18 mouse cellular contexts compared by ENCODE assay signal in genomic region chr7:142630691-142631090, GRCm38 (mm10). TPM values are rescaled to one million over a fixed set of nuclear protein-coding genes. Genes with fewer than 3 reads are reported as not detected.
DNase-seq lines count a peak whose midpoint lies in the region; ATAC-seq and TF ChIP-seq lines count a peak whose summit lies in the region.
"Had no signal": no experiment of that assay in that cellular context is flagged by ENCODE, and none has a peak within 500 bp of the region (broad histone marks: within the 10 kb centered on the region; RNA-seq: fewer than 3 reads in every experiment).

No protein-coding gene starts in this region.

- intact Hi-C loops in left cerebral cortex, postnatal 36 days (cut with DNase I) = no loop called here

- no peaks in the 10 kb centered on the region for H3K9me3 ChIP-seq in forebrain, embryonic 15.5 days
- H3K9me3 ChIP-seq: heart, embryonic 15.5 days; hindbrain, embryonic 12.5 days; liver, embryonic 13.5 days had no signal

- peak; percentile 52; the same call in 1 of the 2 replicates for ATAC-seq in cerebellum, adult (ENCODE audit: insufficient number of reproducible peaks, low FRiP score, low TSS enrichment)
- no peak for ATAC-seq in forebrain, embryonic 15.5 days (replicated peaks)
- ATAC-seq: CD4-positive, CD25-positive, alpha-beta regulatory T cell, adult 4 months; intestine, embryonic 16.5 days had no signal

- no peak overlapping the region for H3K27ac ChIP-seq in kidney, adult 2 months (ENCODE audit: insufficient read depth, low read depth, low read length)
- H3K27ac ChIP-seq in forebrain, embryonic 15.5 days (replicated peaks) = no peak overlapping the region
- H3K27ac ChIP-seq: heart, embryonic 15.5 days; hindbrain, embryonic 12.5 days; liver, embryonic 13.5 days had no signal

- H3K4me1 ChIP-seq in kidney, adult 2 months (ENCODE audit: control insufficient read depth, insufficient read depth, low read length) = no peaks in the 10 kb centered on the region
- no peaks in the 10 kb centered on the region for H3K4me1 ChIP-seq in forebrain, embryonic 15.5 days
- H3K4me1 ChIP-seq: heart, embryonic 15.5 days; hindbrain, embryonic 12.5 days; liver, embryonic 13.5 days had no signal

- no peak for TF ChIP-seq CTCF in kidney, adult 2 months (conservative IDR thresholded peaks at IDR 0.05; ENCODE audit: insufficient read depth, insufficient read length, low read depth, low read length)

- H3K4me2 ChIP-seq in forebrain, embryonic 15.5 days (replicated peaks) = no peak overlapping the region
- H3K4me2 ChIP-seq: heart, embryonic 15.5 days; hindbrain, embryonic 12.5 days; liver, embryonic 13.5 days had no signal

- WGBS in kidney, adult 2 months = 69% methylated on average over 10 of the region's 10 CpGs
- 81% methylated on average over 10 of the region's 10 CpGs for WGBS in forebrain, embryonic 15.5 days

- no peak for TF ChIP-seq POLR2A in kidney, adult 2 months (IDR thresholded peaks at IDR 0.05; ENCODE audit: low read depth, low read length)

- DNase-seq in kidney, adult 2 months = peak; percentile 6
- no peak for DNase-seq in kidney, adult 18-20 months
- DNase-seq in adrenal gland, postnatal 36 days = peak; percentile 7 to 44
- peak; percentile 86 to 90 for DNase-seq in cerebellum, postnatal 14 days
- DNase-seq in left cerebral cortex, postnatal 36 days (ENCODE audit: low spot score in 2 of 2) = no peak
- DNase-seq: kidney, postnatal 14 days; liver, embryonic 13.5 days; lung, postnatal 14 days; right cerebral cortex, postnatal 4 days had no signal

- H3K4me3 ChIP-seq in kidney, adult 2 months (ENCODE audit: insufficient read depth, low read depth, low read length) = no peak overlapping the region
- no peak overlapping the region for H3K4me3 ChIP-seq in forebrain, embryonic 15.5 days
- H3K4me3 ChIP-seq: heart, embryonic 15.5 days; hindbrain, embryonic 12.5 days; liver, embryonic 13.5 days had no signal

- H3K36me3 ChIP-seq in kidney, adult 2 months (ENCODE audit: control insufficient read depth, insufficient read depth, low read length) = no peaks in the 10 kb centered on the region
- H3K36me3 ChIP-seq in forebrain, embryonic 15.5 days = no peaks in the 10 kb centered on the region
- H3K36me3 ChIP-seq: heart, embryonic 15.5 days; hindbrain, embryonic 12.5 days; liver, embryonic 13.5 days had no signal

- H3K27me3 ChIP-seq in kidney, adult 2 months (replicated peaks; ENCODE audit: control insufficient read depth, insufficient read depth, low read length) = no peaks in the 10 kb centered on the region
- H3K27me3 ChIP-seq in forebrain, embryonic 15.5 days = no peaks in the 10 kb centered on the region
- H3K27me3 ChIP-seq: heart, embryonic 15.5 days; hindbrain, embryonic 12.5 days had no signal

- H3K9ac ChIP-seq in forebrain, embryonic 15.5 days (replicated peaks) = no peak overlapping the region
- H3K9ac ChIP-seq: heart, embryonic 15.5 days; hindbrain, embryonic 12.5 days; liver, embryonic 13.5 days had no signal

RNA-seq across cellular contexts. Expression of gene Igf2, which starts 35.9 kb away (rescaled TPM):
- 26.9 and 36.9 TPM in 2 replicates for polyA plus RNA-seq in kidney, adult 2 months (2012; rRNA removed)
- total RNA-seq in adrenal gland, postnatal 36 days (2021) = 1 to 10 TPM; 8.1 to 9.0 TPM
- total RNA-seq in left cerebral cortex, postnatal 36 days (2021) = 100 to 1,000 TPM in 1 of 2 experiments, 10 to 100 TPM in 1; 66.5 to 109 TPM
- 60.0 and 64.7 TPM in 2 replicates for polyA plus RNA-seq in forebrain, embryonic 15.5 days (2015; fragmentation: Nextera tagmentation; extraction: Ambion mirVana)
- total RNA-seq: MEL had no signal

RNA-seq across cellular contexts. Expression of gene Gm49394, which starts 39.1 kb away (rescaled TPM):
- 0.03 TPM in 1 of 2 replicates, not detected in the other for polyA plus RNA-seq in kidney, adult 2 months (2012; rRNA removed)
- not detected for total RNA-seq in adrenal gland, postnatal 36 days (2021)
- not detected for total RNA-seq in left cerebral cortex, postnatal 36 days (2021)
- polyA plus RNA-seq in forebrain, embryonic 15.5 days (2015; fragmentation: Nextera tagmentation; extraction: Ambion mirVana) = 0.04 and 0.11 TPM in 2 replicates
- total RNA-seq: MEL had no signal
- polyA plus RNA-seq: CD4-positive, CD25-positive, alpha-beta regulatory T cell, adult 4 months; heart, embryonic 15.5 days; hindbrain, embryonic 12.5 days; liver, embryonic 13.5 days; neural tube, embryonic 14.5 days; thymus, postnatal 0 days had no signal

Comparison
In these comparisons a context has a peak if more than half of its experiments do, and no peak if none do; other contexts are left out.
1. DNase-seq: peak in kidney, adult 2 months (single experiment), adrenal gland, postnatal 36 days (2 of 2) and cerebellum, postnatal 14 days (2 of 2); none in kidney, adult 18-20 months (single experiment) and left cerebral cortex, postnatal 36 days (0 of 2).
2. RNA of gene Igf2, which starts 35.9 kb away (total RNA-seq): 66.5 to 109 TPM in left cerebral cortex, postnatal 36 days; 8.1 to 9.0 TPM in adrenal gland, postnatal 36 days; every median in the first group is over 4 times any median in the second.